Mouse (Mus musculus) intestine, embryonic 14.5 days (tissue): Measurements from ENCODE around the gene Ift20. TPM values are rescaled to one million over a fixed set of nuclear protein-coding genes. Genes with fewer than 3 reads are reported as not detected.
"Not testable (repeated sequence)": the region's sequence is repeated elsewhere in the genome, so short reads cannot be mapped to it uniquely, and the experiment has no call there.

Source experiments
- ATAC-seq: fragments of 200-750 bp; cut with Nextera tagmentation; replicated peaks from 2 replicates; pipeline ENCODE4 v1.8.0; 2017; ENCODE audit warnings: low read depth, moderate number of reproducible peaks, moderate TSS enrichment, moderate library complexity; ENCODE audit not compliant: low FRiP score, low TSS enrichment
- DNase-seq: peaks from one replicate; pipeline ENCODE4 v3.0.0-alpha.2; 2018; ENCODE audit warnings: low spot score
- H3K27ac ChIP-seq: fragments of 300-500 bp; sonication (generic); 2 replicates; pipeline ENCODE4 v1.5.1; 2014; ENCODE audit warnings: low read depth, mild to moderate bottlenecking, control low read depth
- H3K27me3 ChIP-seq: fragments of 300-500 bp; sonication (generic); replicated peaks from 2 replicates; pipeline ENCODE4 v1.6.1; 2014; ENCODE audit warnings: low read length, control low read depth; ENCODE audit not compliant: control insufficient read depth, insufficient read depth
- H3K36me3 ChIP-seq: fragments of 300-500 bp; sonication (generic); 2 replicates; pipeline ENCODE4 v1.6.1; 2014; ENCODE audit warnings: low read length, control low read depth; ENCODE audit not compliant: control insufficient read depth, insufficient read depth
- H3K4me1 ChIP-seq: fragments of 300-500 bp; sonication (generic); replicated peaks from 2 replicates; pipeline ENCODE4 v1.6.1; 2014; ENCODE audit warnings: low read length, control low read depth, mixed read lengths; ENCODE audit not compliant: control insufficient read depth, insufficient read depth
- H3K4me2 ChIP-seq: fragments of 300-500 bp; sonication (generic); 2 replicates; pipeline ENCODE4 v1.6.1; 2014; ENCODE audit warnings: low read length
- H3K4me3 ChIP-seq: fragments of 300-500 bp; sonication (generic); 2 replicates; pipeline ENCODE4 v1.5.1; 2014; ENCODE audit warnings: low read depth, low read length, control low read depth, mixed read lengths
- H3K9ac ChIP-seq: fragments of 300-500 bp; sonication (generic); 2 replicates; pipeline ENCODE4 v1.6.1; 2014; ENCODE audit warnings: mild to moderate bottlenecking, low read length
- H3K9me3 ChIP-seq: fragments of 300-500 bp; sonication (generic); 2 replicates; pipeline ENCODE4 v1.6.1; 2016; ENCODE audit warnings: low read length, control low read depth; ENCODE audit not compliant: control insufficient read depth
- WGBS: fragments of 180-500 bp; shearing (Covaris S2); extraction: QIAGEN DNeasy Blood & Tissue Kit; methylation state at CpG from one replicate; pipeline ENCODE4 v1.1.7; 2014; 5-methylcytosine and 5-hydroxymethylcytosine counted together
- polyA plus RNA-seq: library from polyadenylated mRNA; unstranded; fragments of >200 nt; fragmentation: Nextera tagmentation; extraction: Ambion mirVana; gene quantifications from 2 replicates; pipeline ENCODE4 v1.2.1, GENCODE M21; 2014

Ift20 gene
- polyA plus RNA-seq, 1 experiment from 2014 or later, result 123 TPM

DNA sequence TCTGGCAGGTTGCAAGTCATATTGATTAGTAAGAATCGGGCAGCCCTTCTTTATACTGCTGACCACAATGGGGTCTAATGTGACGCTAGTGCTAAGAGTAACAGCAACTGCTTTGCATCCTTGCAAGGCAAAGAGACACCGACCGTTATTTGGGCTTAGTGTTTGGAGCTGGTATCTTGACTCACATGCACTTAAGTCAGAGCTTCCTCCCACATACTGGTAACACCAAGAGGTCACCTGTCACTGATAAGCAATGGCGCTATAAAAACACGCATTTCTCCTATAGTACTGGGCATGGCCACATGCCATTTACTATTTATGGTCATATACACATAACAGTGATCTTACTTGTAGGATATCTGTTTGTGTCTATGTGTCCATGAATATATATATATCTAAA is 46.7 kb downstream of the Ift20 start:
- H3K4me2 ChIP-seq, result no peak overlapping the region
- 87% methylated on average over 6 of the region's 6 CpGs for WGBS
- no peak overlapping the region for H3K27ac ChIP-seq
- H3K4me1 ChIP-seq, result no peaks in the 10 kb centered on the region
- no peak overlapping the region for H3K9ac ChIP-seq
- no peak overlapping the region for H3K4me3 ChIP-seq
- ATAC-seq (no peak), DNase-seq (no peak)
- H3K27me3 ChIP-seq, result no peaks in the 10 kb centered on the region
- peaks cover 37% of the 10 kb centered on the region for H3K36me3 ChIP-seq
- no peaks in the 10 kb centered on the region for H3K9me3 ChIP-seq

DNA sequence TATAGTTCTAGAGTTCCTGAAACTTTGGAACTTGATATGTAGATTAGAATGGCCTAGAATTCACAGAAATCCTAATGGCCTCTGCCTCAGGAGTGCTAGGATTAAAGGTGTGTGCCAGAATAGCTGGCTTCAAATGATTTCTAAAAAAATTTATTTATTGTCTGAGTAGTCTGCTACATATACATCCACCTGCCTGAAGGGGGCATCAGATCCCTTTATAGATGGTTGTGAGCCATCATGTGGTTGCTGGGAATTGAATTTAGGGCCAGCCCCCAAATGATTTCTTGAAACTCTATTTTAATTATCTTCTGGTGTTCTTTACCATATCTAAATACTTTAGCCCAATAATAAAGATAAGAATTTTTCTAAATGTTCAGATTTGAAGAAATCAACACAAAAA is 49.9 kb downstream of the Ift20 start:
- no peak for DNase-seq
- Histone ChIP-seq H3K27ac (no peak overlapping the region), H3K9me3 (no peaks in the 10 kb centered on the region), H3K4me2 (no peak overlapping the region), H3K36me3 (peaks cover 25% of the 10 kb centered on the region), H3K4me1 (no peaks in the 10 kb centered on the region), H3K4me3 (no peak overlapping the region), H3K27me3 (no peaks in the 10 kb centered on the region), H3K9ac (no peak overlapping the region)
- no peak for ATAC-seq

DNA sequence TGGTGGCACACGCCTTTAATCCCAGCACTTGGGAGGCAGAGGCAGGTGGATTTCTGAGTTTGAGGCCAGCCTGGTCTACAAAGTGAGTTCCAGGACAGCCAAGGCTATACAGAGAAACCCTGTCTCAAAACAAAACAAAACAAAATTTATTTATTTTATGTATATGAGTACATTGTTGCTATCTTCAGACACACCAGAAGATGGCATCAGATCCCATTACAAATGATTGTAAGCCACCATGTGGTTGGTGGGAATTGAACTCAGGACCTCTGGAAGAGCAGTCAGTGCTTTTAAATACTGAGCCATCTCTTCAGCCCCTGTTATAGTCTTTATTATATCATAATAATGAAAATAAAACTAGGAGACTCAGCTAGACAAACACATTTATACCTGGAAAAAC is 51.5 kb downstream of the Ift20 start:
- DNase-seq, H3K27ac ChIP-seq, H3K4me3 ChIP-seq, H3K9me3 ChIP-seq, H3K4me2 ChIP-seq, H3K9ac ChIP-seq, ATAC-seq, H3K27me3 ChIP-seq, H3K4me1 ChIP-seq: not testable (repeated sequence)
- H3K36me3 ChIP-seq, result peaks cover 17% of the 10 kb centered on the region
- 94% methylated on average over 1 of the region's 1 CpGs for WGBS

Other genes starting within 250 kb of the Ift20 start
- gene BC030499, start 245.5 kb upstream of the Ift20 start, polyA plus RNA-seq, result 0.17 and 0.24 TPM in 2 replicates
- gene Spag5, start 234.8 kb upstream of the Ift20 start, polyA plus RNA-seq, result 34.1 and 40.0 TPM in 2 replicates
- gene Aldoc, start 213.4 kb upstream of the Ift20 start, polyA plus RNA-seq, result 20.0 and 21.1 TPM in 2 replicates
- 76.2 and 79.1 TPM in 2 replicates for gene Pigs, start 207.9 kb upstream of the Ift20 start, polyA plus RNA-seq
- 39.8 and 42.8 TPM in 2 replicates for gene Unc119, start 192.9 kb upstream of the Ift20 start, polyA plus RNA-seq
- not detected in 2 replicates for gene Foxn1, start 149.8 kb upstream of the Ift20 start, polyA plus RNA-seq
- gene Slc13a2, start 114.1 kb upstream of the Ift20 start, polyA plus RNA-seq, result 0.07 and 0.12 TPM in 2 replicates
- 12.4 and 12.8 TPM in 2 replicates for gene Slc46a1, start 70.7 kb upstream of the Ift20 start, polyA plus RNA-seq
- 3.9 and 4.2 TPM in 2 replicates for gene Sarm1, start 38.6 kb upstream of the Ift20 start, polyA plus RNA-seq
- 0.89 and 9.1 TPM in 2 replicates for gene Vtn, start 37.3 kb upstream of the Ift20 start, polyA plus RNA-seq
- not detected in 2 replicates for gene Sebox, start 32.9 kb upstream of the Ift20 start, polyA plus RNA-seq
- 57.9 and 63.2 TPM in 2 replicates for gene Tmem199, start 24.2 kb upstream of the Ift20 start, polyA plus RNA-seq
- 146 and 147 TPM in 2 replicates for gene Poldip2, start 24.2 kb upstream of the Ift20 start, polyA plus RNA-seq
- 83.3 and 86.7 TPM in 2 replicates for gene Tnfaip1, start within 50 bp of the Ift20 start, polyA plus RNA-seq
- 131 and 160 TPM in 2 replicates for gene Tmem97, start 14.4 kb downstream of the Ift20 start, polyA plus RNA-seq
- 12.6 and 14.9 TPM in 2 replicates for gene Nlk, start 161.0 kb downstream of the Ift20 start, polyA plus RNA-seq
- 48.2 and 50.2 TPM in 2 replicates for gene Ccnq, start 215.4 kb downstream of the Ift20 start, polyA plus RNA-seq